Mouse (Mus musculus) ES-Bruce4 (cell line): ENCODE measurements around the gene Hoxd12.

Source experiments
- EP300 ChIP-seq: IDR thresholded peaks from 2 replicates; pipeline ENCODE4 v1.6.1; 2011; ENCODE audit warnings: low read depth, low read length; ENCODE audit not compliant: insufficient read depth
- POLR2A ChIP-seq: IDR thresholded peaks from one replicate; pipeline ENCODE4 v1.8.1; 2011; ENCODE audit warnings: low read length; ENCODE audit not compliant: insufficient read depth

GRCm38 (mm10) chr2:74683471-74683951, 8.7 kb downstream of the Hoxd12 start:
- TF ChIP-seq POLR2A (no peak), EP300 (no peak)
